Mouse (Mus musculus): Measurements from ENCODE around the gene Ptov1.

DNA sequence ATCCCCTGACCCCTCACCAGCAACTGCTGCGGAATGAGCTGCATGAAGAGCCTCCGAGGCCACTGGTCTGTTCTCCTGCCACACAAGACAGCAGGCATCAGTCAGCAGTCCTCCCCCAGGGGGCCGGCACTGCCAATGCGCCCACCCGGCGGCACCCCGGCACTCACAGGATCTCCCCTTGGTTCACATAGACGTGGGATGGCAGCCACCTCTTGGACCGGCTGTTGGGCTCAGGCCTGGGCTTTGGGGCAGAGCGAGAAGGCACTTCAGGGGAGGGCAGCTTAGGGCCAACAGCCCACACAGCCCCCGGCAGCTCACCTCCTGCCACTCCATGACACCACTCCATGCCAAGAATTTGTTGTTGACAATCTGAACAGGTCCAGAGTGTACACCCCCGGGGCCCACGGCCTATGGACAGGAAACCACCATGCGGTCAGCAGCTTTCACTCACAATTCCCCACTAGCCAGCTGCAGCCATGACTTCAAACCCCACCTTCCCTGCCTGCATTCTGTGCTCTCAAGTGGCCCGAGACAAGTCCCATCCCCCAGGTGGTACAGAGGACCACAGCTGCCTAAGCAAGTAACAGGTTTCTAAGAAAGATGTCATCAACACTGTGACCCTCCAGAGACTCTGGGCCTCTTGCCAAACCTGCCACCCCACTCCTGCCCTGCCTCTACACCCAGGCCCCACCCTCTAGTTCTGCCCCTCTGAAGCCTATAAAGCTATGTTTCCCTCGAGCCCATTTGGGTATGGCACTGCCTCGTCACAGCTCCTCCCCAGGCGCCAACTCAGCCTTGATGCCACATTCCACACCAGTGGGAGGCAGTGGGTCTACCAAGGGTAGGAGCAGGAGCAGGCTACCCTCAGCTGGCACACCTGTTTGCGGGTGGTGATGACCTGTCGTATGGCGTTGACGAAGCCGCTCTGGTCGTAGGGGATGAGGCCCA, 4.7 kb downstream of the Ptov1 start:
- no peak for TF ChIP-seq CTCF (IDR thresholded peaks at IDR 0.05; ENCODE audit: low read depth, low read length)
- no peak for TF ChIP-seq POLR2A (IDR thresholded peaks at IDR 0.05; ENCODE audit: borderline replicate concordance, low read depth, low read length)

All from bone marrow macrophage, adult 2 months (primary cell).